Mouse (Mus musculus) cerebellum, adult 2 months (tissue): Measurements from ENCODE around the gene Fras1. TPM values are rescaled to one million over a fixed set of nuclear protein-coding genes. Genes with fewer than 3 reads are reported as not detected.

Experiments
- DNase-seq, 2 experiments: peaks; one replicate each; pipeline ENCODE4 v3.0.0; 2021
- H3K27ac ChIP-seq: fragments of 200-500 bp; 2 replicates; pipeline ENCODE4 v1.5.1; 2012; ENCODE audit warnings: low read length, control low read depth, inconsistent platforms; ENCODE audit not compliant: insufficient read depth
- H3K27me3 ChIP-seq: fragments of 200-500 bp; 2 replicates; pipeline ENCODE4 v1.6.1; 2012; ENCODE audit warnings: inconsistent platforms, mild to moderate bottlenecking, low read length, moderate library complexity; ENCODE audit not compliant: control insufficient read depth, insufficient read depth
- H3K4me1 ChIP-seq: fragments of 200-500 bp; 2 replicates; pipeline ENCODE4 v1.6.1; 2011; ENCODE audit warnings: low read length; ENCODE audit not compliant: control insufficient read depth, insufficient read depth
- H3K4me3 ChIP-seq: fragments of 200-500 bp; replicated peaks from 2 replicates; pipeline ENCODE3; 2011; ENCODE audit warnings: mild to moderate bottlenecking, low read depth, low read length, control low read depth; ENCODE audit not compliant: insufficient read depth
- CTCF ChIP-seq: fragments of 200-500 bp; IDR thresholded peaks from 2 replicates; pipeline ENCODE4 v1.5.1; 2011; ENCODE audit warnings: low read depth, mild to moderate bottlenecking, control low read depth, low read length, moderate library complexity, borderline replicate concordance; ENCODE audit not compliant: insufficient read depth
- POLR2A ChIP-seq: fragments of 200-500 bp; IDR thresholded peaks from 2 replicates; pipeline ENCODE4 v1.6.1; 2011; ENCODE audit warnings: low read length, control low read depth, borderline replicate concordance; ENCODE audit not compliant: insufficient read depth
- WGBS: fragments of 180-500 bp; shearing (Covaris S2); methylation state at CpG from one replicate; pipeline ENCODE4 v1.1.7; 2018; 5-methylcytosine and 5-hydroxymethylcytosine counted together
- polyA plus RNA-seq: library from polyadenylated mRNA; depleted of rRNA; stranded (reverse); fragments of >200 nt; gene quantifications from 2 replicates; pipeline ENCODE4 v1.2.3, GENCODE M21; 2012

Gene Fras1
- polyA plus RNA-seq, 1 experiment, result 1.1 TPM

GRCm38 (mm10) chr5:96795752-96796151 is 422.0 kb downstream of the Fras1 start:
- H3K27me3 ChIP-seq, result no peaks in the 10 kb centered on the region; the same call in 1 of the 2 replicates
- no peak overlapping the region for H3K27ac ChIP-seq
- WGBS, result 97% methylated on average over 1 of the region's 1 CpGs
- no peak overlapping the region for H3K4me3 ChIP-seq
- H3K4me1 ChIP-seq, result no peaks in the 10 kb centered on the region
- no peak for DNase-seq
- TF ChIP-seq CTCF (no peak), POLR2A (no peak)

- Histone ChIP-seq H3K27me3 (no peaks in the 10 kb centered on the region; the same call in 1 of the 2 replicates), H3K4me1 (no peaks in the 10 kb centered on the region), H3K4me3 (no peak overlapping the region), H3K27ac (no peak overlapping the region)
- WGBS, result 92% methylated on average over 6 of the region's 6 CpGs
- TF ChIP-seq CTCF, result no peak
- no peak for TF ChIP-seq POLR2A
- DNase-seq, result no peak
Observed at GRCm38 (mm10) chr5:96797465-96797864, 423.7 kb downstream of the Fras1 start.

- no peak for DNase-seq
- no peak for TF ChIP-seq CTCF
- no peak for TF ChIP-seq POLR2A
- H3K4me1 ChIP-seq, result no peaks in the 10 kb centered on the region
- 83% methylated on average over 9 of the region's 9 CpGs for WGBS
- no peak overlapping the region for H3K4me3 ChIP-seq
- H3K27ac ChIP-seq, result no peak overlapping the region
- H3K27me3 ChIP-seq, result no peaks in the 10 kb centered on the region
Observed at GRCm38 (mm10) chr5:96799165-96799564, 425.4 kb downstream of the Fras1 start.

GRCm38 (mm10) chr5:96799969-96800368 is 426.2 kb downstream of the Fras1 start:
- no peaks in the 10 kb centered on the region for H3K4me1 ChIP-seq
- H3K27me3 ChIP-seq, result no peaks in the 10 kb centered on the region
- H3K4me3 ChIP-seq, result no peak overlapping the region
- H3K27ac ChIP-seq, result no peak overlapping the region
- 89% methylated on average over 9 of the region's 9 CpGs for WGBS
- TF ChIP-seq POLR2A, result no peak
- TF ChIP-seq CTCF, result no peak
- no peak for DNase-seq

GRCm38 (mm10) chr5:96802185-96802584 is 428.4 kb downstream of the Fras1 start:
- DNase-seq, result no peak
- Histone ChIP-seq H3K27ac (peak overlapping the region; percentile 30; the same call in 1 of the 2 replicates), H3K27me3 (no peaks in the 10 kb centered on the region), H3K4me1 (no peaks in the 10 kb centered on the region), H3K4me3 (no peak overlapping the region)
- WGBS, result 34% methylated on average over 7 of the region's 7 CpGs
- TF ChIP-seq CTCF (no peak), POLR2A (no peak)

- WGBS, result 50% methylated on average over 3 of the region's 3 CpGs
- H3K27me3 ChIP-seq, result no peaks in the 10 kb centered on the region
- no peak for TF ChIP-seq CTCF
- no peak for DNase-seq
- no peaks in the 10 kb centered on the region for H3K4me1 ChIP-seq
- H3K27ac ChIP-seq, result no peak overlapping the region
- no peak overlapping the region for H3K4me3 ChIP-seq
Observed at GRCm38 (mm10) chr5:96803091-96803490, 429.3 kb downstream of the Fras1 start.

GRCm38 (mm10) chr5:96804304-96804703 is 430.5 kb downstream of the Fras1 start:
- H3K27ac ChIP-seq, result no peak overlapping the region
- TF ChIP-seq CTCF, result no peak
- TF ChIP-seq POLR2A, result no peak
- H3K4me3 ChIP-seq, result no peak overlapping the region
- DNase-seq, result no peak
- 83% methylated on average over 4 of the region's 4 CpGs for WGBS
- H3K27me3 ChIP-seq, result no peaks in the 10 kb centered on the region
- no peaks in the 10 kb centered on the region for H3K4me1 ChIP-seq

- no peaks in the 10 kb centered on the region for H3K4me1 ChIP-seq
- TF ChIP-seq CTCF, result no peak
- no peak for TF ChIP-seq POLR2A
- no peak overlapping the region for H3K4me3 ChIP-seq
- H3K27me3 ChIP-seq, result no peaks in the 10 kb centered on the region
- WGBS, result 81% methylated on average over 3 of the region's 3 CpGs
- no peak for DNase-seq
- no peak overlapping the region for H3K27ac ChIP-seq
Observed at GRCm38 (mm10) chr5:96804813-96805212, 431.1 kb downstream of the Fras1 start.
